11 mouse cellular contexts compared by ENCODE assay signal in genomic region chr3:37616586-37617547, GRCm38 (mm10). TPM values are rescaled to one million over a fixed set of nuclear protein-coding genes. Genes with fewer than 3 reads are reported as not detected.
DNase-seq lines count a peak whose midpoint lies in the region; ATAC-seq lines count a peak whose summit lies in the region.
"Had no signal": no experiment of that assay in that cellular context is flagged by ENCODE, and none has a peak within 500 bp of the region (broad histone marks: within the 10 kb centered on the region; RNA-seq: fewer than 3 reads in every experiment).

No protein-coding gene starts in this region.

- peak; percentile 82 for DNase-seq in heart, adult 11 months
- DNase-seq in heart, postnatal 25 days (ENCODE audit: low spot score): no peak
- DNase-seq in embryonic facial prominence, embryonic 10.5 days (ENCODE audit: low spot score): peak; percentile 49
- DNase-seq in cerebellum, postnatal 4 days (ENCODE audit: low spot score in 2 of 2): no peak
- no peak for DNase-seq in urinary bladder, postnatal 36 days (ENCODE audit: low spot score in 2 of 2)
- no peak for DNase-seq in gastrocnemius, postnatal 25 days
- DNase-seq: lung, postnatal 4 days; right cerebral cortex, adult 18-20 months had no signal

- H3K4me3 ChIP-seq in embryonic facial prominence, embryonic 10.5 days: no peak overlapping the region
- no peak overlapping the region for H3K4me3 ChIP-seq in kidney, embryonic 16.5 days (ENCODE audit: low read length)

- H3K9me3 ChIP-seq in embryonic facial prominence, embryonic 10.5 days: no peaks in the 10 kb centered on the region
- no peaks in the 10 kb centered on the region for H3K9me3 ChIP-seq in kidney, embryonic 16.5 days (ENCODE audit: low read length)

- peak overlapping the region; percentile 73 for H3K27ac ChIP-seq in embryonic facial prominence, embryonic 10.5 days (replicated peaks)
- peak overlapping the region; percentile 35 for H3K27ac ChIP-seq in kidney, embryonic 16.5 days (ENCODE audit: low read length)

- ATAC-seq in kidney, embryonic 16.5 days (ENCODE audit: low FRiP score, low TSS enrichment): no peak
- ATAC-seq in megakaryocyte progenitor cell, adult 5-6 weeks (replicated peaks; ENCODE audit: poor library complexity): peak; percentile 45
- ATAC-seq: intestine, embryonic 16.5 days had no signal

- intact Hi-C loops in heart, postnatal 25 days (cut with DNase I): no loop called here

- 43% methylated on average over 21 of the region's 21 CpGs for WGBS in embryonic facial prominence, embryonic 10.5 days
- 71% methylated on average over 21 of the region's 21 CpGs for WGBS in kidney, embryonic 16.5 days

- peaks cover 35% of the 10 kb centered on the region for H3K4me1 ChIP-seq in embryonic facial prominence, embryonic 10.5 days
- peaks cover 9% of the 10 kb centered on the region; the same call in 1 of the 2 replicates for H3K4me1 ChIP-seq in kidney, embryonic 16.5 days (ENCODE audit: insufficient read depth, low read length)

- no peak overlapping the region for H3K9ac ChIP-seq in kidney, embryonic 16.5 days (replicated peaks; ENCODE audit: low read length)

- H3K27me3 ChIP-seq in embryonic facial prominence, embryonic 10.5 days (replicated peaks; ENCODE audit: low read depth, poor library complexity, severe bottlenecking): 0 out of 2 replicates have a peak, but pooled peaks cover 4% of the 10 kb centered on the region
- no peaks in the 10 kb centered on the region for H3K27me3 ChIP-seq in kidney, embryonic 16.5 days (ENCODE audit: insufficient read depth, low read length)

- H3K36me3 ChIP-seq in embryonic facial prominence, embryonic 10.5 days (replicated peaks): no peaks in the 10 kb centered on the region
- no peaks in the 10 kb centered on the region for H3K36me3 ChIP-seq in kidney, embryonic 16.5 days (ENCODE audit: insufficient read depth, low read length)

- no peak overlapping the region for H3K4me2 ChIP-seq in kidney, embryonic 16.5 days (replicated peaks; ENCODE audit: low read depth, low read length)

RNA-seq across cellular contexts. Expression of gene Spry1, which starts 22.9 kb away (rescaled TPM):
- 10 to 100 TPM; 22.6 to 22.8 TPM for total RNA-seq in heart, postnatal 25 days (2021)
- 17.9 and 18.4 TPM in 2 replicates for polyA plus RNA-seq in embryonic facial prominence, embryonic 10.5 days (2016; fragmentation: Nextera tagmentation; extraction: Ambion mirVana)
- 36.2 and 39.6 TPM in 2 replicates for polyA plus RNA-seq in kidney, embryonic 16.5 days (2015; fragmentation: Nextera tagmentation; extraction: Ambion mirVana)
- total RNA-seq in megakaryocyte progenitor cell, adult 5-6 weeks (2015): 4.0 TPM in 2 replicates
- 1.3 and 2.7 TPM in 2 replicates for total RNA-seq in megakaryocyte progenitor cell, adult 5-6 weeks (2017)
- total RNA-seq in gastrocnemius, postnatal 25 days (2021): 10 to 100 TPM; 18.8 to 21.5 TPM

Comparison
In these comparisons a context has a peak if more than half of its experiments do, and no peak if none do; other contexts are left out.
1. DNase-seq: peak in heart, adult 11 months (single experiment) and embryonic facial prominence, embryonic 10.5 days (single experiment); none in heart, postnatal 25 days (single experiment), cerebellum, postnatal 4 days (0 of 2), urinary bladder, postnatal 36 days (0 of 2) and gastrocnemius, postnatal 25 days (single experiment).